Mouse (Mus musculus) embryonic facial prominence, embryonic 14.5 days (tissue): ENCODE results near the gene Lim2. TPM values are rescaled to one million over a fixed set of nuclear protein-coding genes. Genes with fewer than 3 reads are reported as not detected.

Experiments
- ATAC-seq: fragments of 200-750 bp; cut with Nextera tagmentation; 2 replicates; pipeline ENCODE4 v1.8.0; 2017; ENCODE audit warnings: low read depth, moderate number of reproducible peaks, moderate TSS enrichment
- DNase-seq: peaks from one replicate; pipeline ENCODE4 v3.0.0-alpha.2; 2015; ENCODE audit warnings: low spot score
- H3K27ac ChIP-seq: fragments of 300-500 bp; sonication (generic); replicated peaks from 2 replicates; pipeline ENCODE4 v1.5.1; 2014; ENCODE audit warnings: low read depth, mild to moderate bottlenecking, low read length, moderate library complexity
- H3K27me3 ChIP-seq: fragments of 300-500 bp; sonication (generic); replicated peaks from 2 replicates; pipeline ENCODE4 v1.6.1; 2014; ENCODE audit warnings: low read length; ENCODE audit not compliant: control insufficient read depth, insufficient read depth
- H3K36me3 ChIP-seq: fragments of 300-500 bp; sonication (generic); 2 replicates; pipeline ENCODE4 v1.6.1; 2014; ENCODE audit warnings: low read length, mixed read lengths; ENCODE audit not compliant: control insufficient read depth, insufficient read depth
- H3K4me1 ChIP-seq: fragments of 300-500 bp; sonication (generic); 2 replicates; pipeline ENCODE4 v1.6.1; 2014; ENCODE audit warnings: antibody characterized with exemption, low read length; ENCODE audit not compliant: control insufficient read depth, insufficient read depth
- H3K4me2 ChIP-seq: fragments of 300-500 bp; sonication (generic); 2 replicates; pipeline ENCODE4 v1.6.1; 2014; ENCODE audit warnings: low read depth, mild to moderate bottlenecking, low read length, moderate library complexity, mixed read lengths
- H3K4me3 ChIP-seq: fragments of 300-500 bp; sonication (generic); 2 replicates; pipeline ENCODE4 v1.5.1; 2014; ENCODE audit warnings: low read depth, mild to moderate bottlenecking, low read length
- H3K9ac ChIP-seq: fragments of 300-500 bp; sonication (generic); 2 replicates; pipeline ENCODE4 v1.6.1; 2014; ENCODE audit warnings: low read depth, mild to moderate bottlenecking, low read length, moderate library complexity, mixed read lengths
- H3K9me3 ChIP-seq: fragments of 300-500 bp; sonication (generic); 2 replicates; pipeline ENCODE4 v1.6.1; 2016; ENCODE audit warnings: low read length; ENCODE audit not compliant: control insufficient read depth
- WGBS: fragments of 180-500 bp; shearing (Covaris S2); extraction: QIAGEN DNeasy Blood & Tissue Kit; methylation state at CpG from one replicate; pipeline ENCODE4 v1.1.7; 2014; 5-methylcytosine and 5-hydroxymethylcytosine counted together
- microRNA-seq: library from miRNA; unstranded; fragments of <30 nt; microRNA quantifications from one replicate; pipeline ENCODE4, GENCODE M21; 2016; ENCODE audit warnings: borderline number of aligned reads
- polyA plus RNA-seq: library from polyadenylated mRNA; unstranded; fragments of >200 nt; fragmentation: Nextera tagmentation; extraction: Ambion mirVana; gene quantifications from 2 replicates; pipeline ENCODE4 v1.2.1, GENCODE M21; 2014

Gene Lim2
- polyA plus RNA-seq, 1 experiment from 2014 or later = not detected

DNA sequence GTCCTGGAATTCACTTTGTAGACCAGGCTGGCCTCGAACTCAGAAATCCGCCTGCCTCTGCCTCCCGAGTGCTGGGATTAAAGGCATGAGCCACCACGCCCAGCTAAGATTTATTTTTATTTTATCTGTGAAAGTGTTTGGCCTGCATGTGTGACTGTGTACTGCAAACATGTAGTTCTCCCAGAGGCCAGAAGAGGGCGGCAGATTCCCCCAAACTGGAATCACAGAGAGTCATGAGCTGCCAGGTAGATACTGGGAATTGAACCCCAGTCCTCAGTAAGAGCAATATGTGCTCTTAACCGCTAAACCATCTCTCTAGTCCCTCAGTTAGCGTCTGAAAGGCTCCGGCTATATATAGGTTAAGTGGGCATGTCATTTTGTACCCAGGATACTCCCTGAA, 42.9 kb downstream of the Lim2 start:
- DNase-seq = no peak
- Histone ChIP-seq H3K27ac (no peak overlapping the region), H3K36me3 (no peaks in the 10 kb centered on the region), H3K9ac (no peak overlapping the region), H3K4me2 (no peak overlapping the region), H3K9me3 (no peaks in the 10 kb centered on the region), H3K4me3 (no peak overlapping the region), H3K4me1 (no peaks in the 10 kb centered on the region), H3K27me3 (peaks cover under 1% of the 10 kb centered on the region; the same call in 1 of the 2 replicates)
- 38% methylated on average over 8 of the region's 8 CpGs for WGBS
- ATAC-seq = no peak

GRCm38 (mm10) chr7:43475706-43476105, 48.2 kb downstream of the Lim2 start:
- DNase-seq (no peak), ATAC-seq (no peak)
- no peak overlapping the region for H3K4me3 ChIP-seq
- H3K27me3 ChIP-seq = peaks cover 25% of the 10 kb centered on the region
- no peaks in the 10 kb centered on the region for H3K36me3 ChIP-seq
- H3K27ac ChIP-seq = no peak overlapping the region
- H3K4me2 ChIP-seq = no peak overlapping the region
- WGBS = 18% methylated on average over 23 of the region's 23 CpGs
- no peaks in the 10 kb centered on the region for H3K9me3 ChIP-seq
- no peaks in the 10 kb centered on the region for H3K4me1 ChIP-seq
- no peak overlapping the region for H3K9ac ChIP-seq

- ATAC-seq (no peak), DNase-seq (no peak)
- WGBS = 7% methylated on average over 13 of the region's 13 CpGs
- Histone ChIP-seq H3K4me1 (no peaks in the 10 kb centered on the region), H3K9me3 (no peaks in the 10 kb centered on the region), H3K4me2 (no peak overlapping the region), H3K36me3 (no peaks in the 10 kb centered on the region), H3K4me3 (no peak overlapping the region), H3K27me3 (peaks cover 25% of the 10 kb centered on the region), H3K27ac (no peak overlapping the region), H3K9ac (0 out of 2 replicates have a peak overlapping the region, but pooled peaks have one; percentile 22)
Measured at GRCm38 (mm10) chr7:43476376-43476775, 48.9 kb downstream of the Lim2 start.

DNA sequence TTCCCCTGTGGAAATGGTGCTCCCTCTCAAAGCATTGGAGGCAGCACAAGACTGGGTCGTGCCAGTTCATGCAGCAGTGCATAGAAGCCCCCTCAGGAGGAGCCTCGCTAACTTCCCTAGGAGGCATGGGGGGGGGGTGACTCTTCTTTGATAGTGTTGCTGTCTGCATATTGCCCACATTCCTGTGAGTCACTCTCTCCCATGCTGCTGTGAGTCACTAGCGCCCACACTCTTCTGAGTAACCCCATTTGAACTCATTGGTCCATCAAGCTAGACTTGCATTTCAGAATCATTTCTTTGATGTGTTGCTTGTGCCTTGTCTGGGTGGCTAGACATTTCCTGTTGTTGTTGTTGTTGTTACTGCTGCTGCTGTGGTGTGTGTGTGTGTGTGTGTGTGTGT, 53.7 kb downstream of the Lim2 start:
- no peak for ATAC-seq
- 65% methylated on average over 3 of the region's 3 CpGs for WGBS
- H3K9me3 ChIP-seq = no peaks in the 10 kb centered on the region

DNA sequence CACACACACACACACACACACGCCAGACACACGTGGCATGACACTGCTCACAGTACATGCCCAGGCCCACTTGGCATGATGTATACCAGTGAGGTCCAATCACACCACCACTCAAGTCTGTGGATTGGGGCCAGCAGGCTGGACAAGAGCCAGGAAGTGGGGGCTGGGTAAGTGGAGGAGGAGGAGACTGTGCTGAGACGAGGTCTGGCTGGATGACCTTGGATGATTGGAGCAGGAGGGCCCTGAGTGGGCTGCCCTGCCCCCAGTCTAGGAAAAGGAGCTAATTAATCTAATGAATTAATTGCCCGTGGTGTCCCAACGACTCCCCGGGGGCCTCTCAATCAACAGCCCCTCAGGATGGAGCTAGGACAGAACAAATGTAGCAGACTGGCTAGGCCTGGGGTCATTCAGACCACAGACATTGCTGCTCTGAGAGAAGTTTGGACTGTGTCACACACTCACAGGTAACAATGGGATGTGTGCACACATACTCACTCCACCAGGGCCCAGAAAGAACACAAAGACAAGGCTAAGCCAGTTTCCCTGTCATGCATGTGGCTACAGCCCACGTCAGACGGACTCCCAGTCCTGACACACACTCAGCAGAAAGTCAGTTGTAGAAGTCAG, 54.7 kb downstream of the Lim2 start:
- H3K27me3 ChIP-seq = peaks cover 6% of the 10 kb centered on the region
- no peak for DNase-seq
- no peaks in the 10 kb centered on the region for H3K4me1 ChIP-seq
- H3K36me3 ChIP-seq = no peaks in the 10 kb centered on the region
- no peak overlapping the region for H3K27ac ChIP-seq
- peak; percentile 15; the same call in 1 of the 2 replicates for ATAC-seq
- WGBS = 67% methylated on average over 8 of the region's 8 CpGs
- H3K9ac ChIP-seq = no peak overlapping the region
- H3K4me2 ChIP-seq = no peak overlapping the region
- no peak overlapping the region for H3K4me3 ChIP-seq
- H3K9me3 ChIP-seq = no peaks in the 10 kb centered on the region

More for the DNA sequence above, 53.7 kb downstream of the Lim2 start:
- no peaks in the 10 kb centered on the region for H3K4me1 ChIP-seq
- DNase-seq = no peak
- peaks cover 16% of the 10 kb centered on the region for H3K27me3 ChIP-seq
- H3K27ac ChIP-seq = no peak overlapping the region
- no peak overlapping the region for H3K4me2 ChIP-seq
- H3K36me3 ChIP-seq = no peaks in the 10 kb centered on the region
- no peak overlapping the region for H3K9ac ChIP-seq
- H3K4me3 ChIP-seq = no peak overlapping the region

- ATAC-seq = no peak
- H3K9me3 ChIP-seq = no peaks in the 10 kb centered on the region
- no peak overlapping the region for H3K4me2 ChIP-seq
- DNase-seq = peak; percentile 26
- H3K27me3 ChIP-seq = no peaks in the 10 kb centered on the region
- H3K27ac ChIP-seq = no peak overlapping the region
- 10% methylated on average over 10 of the region's 10 CpGs for WGBS
- H3K4me1 ChIP-seq = no peaks in the 10 kb centered on the region
- H3K9ac ChIP-seq = no peak overlapping the region
- no peaks in the 10 kb centered on the region for H3K36me3 ChIP-seq
- no peak overlapping the region for H3K4me3 ChIP-seq
Measured at GRCm38 (mm10) chr7:43483236-43483635, 55.8 kb downstream of the Lim2 start.

Small RNAs within 50 kb of the gene (microRNA-seq; reads per million reads assigned to microRNA genes)
- 0.83 reads per million for gene Mir7051

Other genes with a start within 250 kb of the Lim2 start
- 14.8 and 17.4 TPM in 2 replicates for gene Zfp715, start 114.4 kb upstream of the Lim2 start, polyA plus RNA-seq
- gene Siglecf, start 76.3 kb upstream of the Lim2 start, polyA plus RNA-seq = 0.32 and 0.37 TPM in 2 replicates
- 0.17 and 0.66 TPM in 2 replicates for gene Siglecg, start 19.5 kb upstream of the Lim2 start, polyA plus RNA-seq
- gene Nkg7, start 9.4 kb downstream of the Lim2 start, polyA plus RNA-seq = 1.3 and 1.8 TPM in 2 replicates
- gene Cldnd2, start 13.1 kb downstream of the Lim2 start, polyA plus RNA-seq = not detected in 2 replicates
- gene Etfb, start 16.4 kb downstream of the Lim2 start, polyA plus RNA-seq = 298 and 300 TPM in 2 replicates
- 0.25 TPM in 1 of 2 replicates, not detected in the other for gene Gm45233, start 16.5 kb downstream of the Lim2 start, polyA plus RNA-seq
- 3.1 and 3.8 TPM in 2 replicates for gene Vsig10l, start 35.5 kb downstream of the Lim2 start, polyA plus RNA-seq
- 0.56 and 0.75 TPM in 2 replicates for gene Iglon5, start 62.4 kb downstream of the Lim2 start, polyA plus RNA-seq
- not detected in 2 replicates for gene 4931406B18Rik, start 78.3 kb downstream of the Lim2 start, polyA plus RNA-seq
- gene Cd33, start 116.8 kb downstream of the Lim2 start, polyA plus RNA-seq = 2.5 and 2.8 TPM in 2 replicates
- gene Zfp658, start 134.6 kb downstream of the Lim2 start, polyA plus RNA-seq = 2.7 and 3.3 TPM in 2 replicates
- 13.0 and 14.4 TPM in 2 replicates for gene Zfp719, start 151.9 kb downstream of the Lim2 start, polyA plus RNA-seq
- 0.39 and 0.47 TPM in 2 replicates for gene Zfp819, start 179.5 kb downstream of the Lim2 start, polyA plus RNA-seq
- not detected in 2 replicates for gene Ceacam18, start 207.0 kb downstream of the Lim2 start, polyA plus RNA-seq
- 0.68 and 0.88 TPM in 2 replicates for gene Siglece, start 232.5 kb downstream of the Lim2 start, polyA plus RNA-seq
- gene Ctu1, start 244.3 kb downstream of the Lim2 start, polyA plus RNA-seq = 10.5 and 12.2 TPM in 2 replicates